Mouse (Mus musculus) limb, embryonic 13.5 days (tissue): ENCODE measurements around the gene Tbc1d22a. TPM values are rescaled to one million over a fixed set of nuclear protein-coding genes. Genes with fewer than 3 reads are reported as not detected.

Source experiments
- ATAC-seq: fragments of 200-750 bp; cut with Nextera tagmentation; 2 replicates; pipeline ENCODE4 v1.8.0; 2017; ENCODE audit warnings: low read depth, moderate number of reproducible peaks, moderate TSS enrichment; ENCODE audit not compliant: low FRiP score
- H3K27ac ChIP-seq: fragments of 300-500 bp; sonication (generic); 2 replicates; pipeline ENCODE4 v1.5.1; 2015; ENCODE audit warnings: inconsistent platforms, mild to moderate bottlenecking, moderate library complexity
- H3K27me3 ChIP-seq: fragments of 300-500 bp; sonication (generic); 2 replicates; pipeline ENCODE4 v1.6.1; 2015; ENCODE audit warnings: mild to moderate bottlenecking, inconsistent platforms
- H3K36me3 ChIP-seq: fragments of 300-500 bp; sonication (generic); 2 replicates; pipeline ENCODE4 v1.6.1; 2015; ENCODE audit warnings: inconsistent platforms, mild to moderate bottlenecking, moderate library complexity
- H3K4me1 ChIP-seq: fragments of 300-500 bp; sonication (generic); 2 replicates; pipeline ENCODE4 v1.6.1; 2015; ENCODE audit warnings: inconsistent platforms
- H3K4me2 ChIP-seq: fragments of 300-500 bp; sonication (generic); replicated peaks from 2 replicates; pipeline ENCODE4 v1.6.1; 2015; ENCODE audit warnings: inconsistent platforms, mild to moderate bottlenecking, moderate library complexity
- H3K4me3 ChIP-seq: fragments of 300-500 bp; sonication (generic); 2 replicates; pipeline ENCODE4 v1.5.1; 2015; ENCODE audit warnings: moderate library complexity, mild to moderate bottlenecking, inconsistent platforms
- H3K9ac ChIP-seq: fragments of 300-500 bp; sonication (generic); 2 replicates; pipeline ENCODE4 v1.6.1; 2015; ENCODE audit warnings: mild to moderate bottlenecking, inconsistent platforms
- H3K9me3 ChIP-seq: fragments of 300-500 bp; sonication (generic); 2 replicates; pipeline ENCODE4 v1.6.1; 2016; ENCODE audit warnings: inconsistent platforms
- WGBS: fragments of 180-500 bp; shearing (Covaris S2); methylation state at CpG from one replicate; pipeline ENCODE4 v1.1.7; 2015; 5-methylcytosine and 5-hydroxymethylcytosine counted together
- polyA plus RNA-seq: library from polyadenylated mRNA; unstranded; fragments of >200 nt; fragmentation: Nextera tagmentation; extraction: Ambion mirVana; gene quantifications from 2 replicates; pipeline ENCODE4 v1.2.1, GENCODE M21; 2015

Tbc1d22a gene
- polyA plus RNA-seq, 1 experiment from 2014 or later: 12.5 TPM

- 60% methylated on average over 5 of the region's 5 CpGs for WGBS
- no peaks in the 10 kb centered on the region for H3K27me3 ChIP-seq
- ATAC-seq: no peak
- no peak overlapping the region for H3K4me2 ChIP-seq
- H3K4me3 ChIP-seq: no peak overlapping the region
- H3K9ac ChIP-seq: no peak overlapping the region
- H3K9me3 ChIP-seq: no peaks in the 10 kb centered on the region
- no peaks in the 10 kb centered on the region for H3K36me3 ChIP-seq
- no peak overlapping the region for H3K27ac ChIP-seq
- peaks cover 42% of the 10 kb centered on the region for H3K4me1 ChIP-seq
Measured at GRCm38 (mm10) chr15:86487359-86487758, 273.1 kb downstream of the Tbc1d22a start.

- Histone ChIP-seq H3K4me2 (no peak overlapping the region), H3K36me3 (no peaks in the 10 kb centered on the region), H3K27me3 (no peaks in the 10 kb centered on the region), H3K9ac (no peak overlapping the region), H3K4me3 (no peak overlapping the region), H3K27ac (no peak overlapping the region), H3K9me3 (no peaks in the 10 kb centered on the region), H3K4me1 (peaks cover 31% of the 10 kb centered on the region)
- WGBS: 66% methylated on average over 12 of the region's 12 CpGs
- no peak for ATAC-seq
Measured at GRCm38 (mm10) chr15:86491434-86492099, 277.3 kb downstream of the Tbc1d22a start.

GRCm38 (mm10) chr15:86492636-86493035 lies 278.4 kb downstream of the Tbc1d22a start:
- Histone ChIP-seq H3K4me3 (no peak overlapping the region), H3K27ac (no peak overlapping the region), H3K36me3 (no peaks in the 10 kb centered on the region), H3K9me3 (no peaks in the 10 kb centered on the region), H3K4me2 (no peak overlapping the region), H3K9ac (no peak overlapping the region), H3K4me1 (peaks cover 21% of the 10 kb centered on the region), H3K27me3 (no peaks in the 10 kb centered on the region)
- ATAC-seq: no peak
- WGBS: 73% methylated on average over 5 of the region's 5 CpGs

- Histone ChIP-seq H3K4me3 (no peak overlapping the region), H3K4me2 (no peak overlapping the region), H3K27me3 (no peaks in the 10 kb centered on the region), H3K4me1 (peaks cover 8% of the 10 kb centered on the region), H3K9me3 (no peaks in the 10 kb centered on the region), H3K27ac (no peak overlapping the region), H3K9ac (no peak overlapping the region), H3K36me3 (no peaks in the 10 kb centered on the region)
- ATAC-seq: no peak
- 88% methylated on average over 4 of the region's 4 CpGs for WGBS
Measured at GRCm38 (mm10) chr15:86496209-86496608, 281.9 kb downstream of the Tbc1d22a start.

- no peak overlapping the region for H3K4me2 ChIP-seq
- no peak overlapping the region for H3K9ac ChIP-seq
- H3K27me3 ChIP-seq: no peaks in the 10 kb centered on the region
- H3K36me3 ChIP-seq: no peaks in the 10 kb centered on the region
- H3K9me3 ChIP-seq: no peaks in the 10 kb centered on the region
- 88% methylated on average over 7 of the region's 7 CpGs for WGBS
- H3K27ac ChIP-seq: no peak overlapping the region
- peaks cover 4% of the 10 kb centered on the region for H3K4me1 ChIP-seq
- H3K4me3 ChIP-seq: no peak overlapping the region
- ATAC-seq: no peak
Measured at GRCm38 (mm10) chr15:86496646-86497045, 282.4 kb downstream of the Tbc1d22a start.

- H3K27me3 ChIP-seq: no peaks in the 10 kb centered on the region
- H3K4me1 ChIP-seq: no peaks in the 10 kb centered on the region; the same call in 1 of the 2 replicates
- H3K36me3 ChIP-seq: no peaks in the 10 kb centered on the region
- H3K9ac ChIP-seq: no peak overlapping the region
- H3K4me2 ChIP-seq: no peak overlapping the region
- no peaks in the 10 kb centered on the region for H3K9me3 ChIP-seq
- H3K27ac ChIP-seq: no peak overlapping the region
- no peak for ATAC-seq
- no peak overlapping the region for H3K4me3 ChIP-seq
Measured at GRCm38 (mm10) chr15:86500536-86500935, 286.3 kb downstream of the Tbc1d22a start.

- H3K27ac ChIP-seq: no peak overlapping the region
- H3K27me3 ChIP-seq: no peaks in the 10 kb centered on the region
- H3K9ac ChIP-seq: no peak overlapping the region
- H3K4me3 ChIP-seq: no peak overlapping the region
- no peaks in the 10 kb centered on the region for H3K4me1 ChIP-seq
- no peaks in the 10 kb centered on the region for H3K9me3 ChIP-seq
- ATAC-seq: no peak
- 60% methylated on average over 10 of the region's 10 CpGs for WGBS
- H3K4me2 ChIP-seq: no peak overlapping the region
- no peaks in the 10 kb centered on the region for H3K36me3 ChIP-seq
Measured at GRCm38 (mm10) chr15:86503413-86503812, 289.2 kb downstream of the Tbc1d22a start.

DNA sequence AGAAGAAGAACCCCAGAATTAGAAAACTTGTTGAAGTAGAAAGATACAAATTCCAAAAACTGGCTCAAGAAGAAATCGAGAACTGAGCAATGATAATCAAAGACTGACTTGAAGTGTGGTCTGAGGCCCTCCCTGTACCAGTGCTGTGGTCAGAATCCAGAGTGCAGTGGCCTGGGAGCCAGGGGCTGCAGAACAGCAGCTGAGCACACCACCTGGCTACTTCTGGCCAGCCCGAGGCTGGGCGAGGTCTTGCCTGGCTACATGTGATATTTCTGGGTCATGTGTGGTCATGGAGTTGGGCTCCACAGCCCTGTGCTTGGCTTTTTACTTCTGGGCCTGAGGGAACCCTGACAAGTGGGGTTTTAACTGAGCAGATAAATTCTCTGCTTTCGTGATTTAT lies 292.4 kb downstream of the Tbc1d22a start:
- no peak overlapping the region for H3K9ac ChIP-seq
- WGBS: 76% methylated on average over 4 of the region's 4 CpGs
- H3K9me3 ChIP-seq: no peaks in the 10 kb centered on the region
- H3K27ac ChIP-seq: no peak overlapping the region
- no peaks in the 10 kb centered on the region for H3K27me3 ChIP-seq
- no peak overlapping the region for H3K4me2 ChIP-seq
- no peak for ATAC-seq
- no peaks in the 10 kb centered on the region for H3K4me1 ChIP-seq
- no peak overlapping the region for H3K4me3 ChIP-seq
- H3K36me3 ChIP-seq: no peaks in the 10 kb centered on the region

GRCm38 (mm10) chr15:86507546-86507945 lies 293.3 kb downstream of the Tbc1d22a start:
- Histone ChIP-seq H3K36me3 (no peaks in the 10 kb centered on the region), H3K9me3 (no peaks in the 10 kb centered on the region), H3K9ac (no peak overlapping the region), H3K4me1 (no peaks in the 10 kb centered on the region), H3K4me3 (no peak overlapping the region), H3K4me2 (no peak overlapping the region), H3K27ac (no peak overlapping the region), H3K27me3 (no peaks in the 10 kb centered on the region)
- no peak for ATAC-seq
- WGBS: 84% methylated on average over 8 of the region's 8 CpGs

GRCm38 (mm10) chr15:86508406-86509176 lies 294.3 kb downstream of the Tbc1d22a start:
- WGBS: 53% methylated on average over 7 of the region's 7 CpGs
- Histone ChIP-seq H3K4me2 (no peak overlapping the region), H3K9ac (no peak overlapping the region), H3K27me3 (no peaks in the 10 kb centered on the region), H3K4me1 (no peaks in the 10 kb centered on the region), H3K4me3 (no peak overlapping the region), H3K27ac (no peak overlapping the region), H3K36me3 (no peaks in the 10 kb centered on the region), H3K9me3 (no peaks in the 10 kb centered on the region)
- no peak for ATAC-seq

DNA sequence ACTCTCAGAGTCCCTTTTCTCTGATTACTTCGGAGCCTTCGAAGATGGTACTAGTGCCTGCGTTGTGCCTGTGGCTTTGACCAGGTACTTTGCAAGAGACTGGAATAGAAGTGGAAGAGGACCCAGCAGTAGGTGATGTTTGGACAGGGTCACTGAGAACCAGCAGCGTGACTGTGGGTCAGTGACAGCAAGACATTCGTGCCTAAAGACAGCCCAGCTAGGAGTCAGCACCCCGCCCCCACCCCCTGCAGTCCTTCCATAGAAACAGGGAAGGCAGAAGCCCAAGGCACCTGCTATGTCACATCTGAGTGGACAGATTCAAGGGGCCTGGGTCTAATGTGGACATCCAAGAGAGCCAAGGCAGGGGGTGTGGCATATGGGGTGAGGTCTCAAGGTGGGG lies 295.3 kb downstream of the Tbc1d22a start:
- WGBS: 84% methylated on average over 6 of the region's 6 CpGs

GRCm38 (mm10) chr15:86511181-86511580 lies 296.9 kb downstream of the Tbc1d22a start:
- Histone ChIP-seq H3K27me3 (no peaks in the 10 kb centered on the region), H3K9me3 (no peaks in the 10 kb centered on the region)
- 75% methylated on average over 7 of the region's 7 CpGs for WGBS

More for the DNA sequence above, 295.3 kb downstream of the Tbc1d22a start:
- no peaks in the 10 kb centered on the region for H3K27me3 ChIP-seq
- H3K4me3 ChIP-seq: no peak overlapping the region
- no peaks in the 10 kb centered on the region for H3K36me3 ChIP-seq
- no peaks in the 10 kb centered on the region for H3K9me3 ChIP-seq
- no peak for ATAC-seq
- no peak overlapping the region for H3K9ac ChIP-seq
- H3K4me1 ChIP-seq: no peaks in the 10 kb centered on the region
- H3K27ac ChIP-seq: no peak overlapping the region
- no peak overlapping the region for H3K4me2 ChIP-seq

More at GRCm38 (mm10) chr15:86511181-86511580, 296.9 kb downstream of the Tbc1d22a start:
- H3K27ac ChIP-seq: no peak overlapping the region
- no peak overlapping the region for H3K4me3 ChIP-seq
- H3K4me1 ChIP-seq: no peaks in the 10 kb centered on the region
- H3K36me3 ChIP-seq: no peaks in the 10 kb centered on the region
- H3K4me2 ChIP-seq: no peak overlapping the region
- no peak for ATAC-seq
- H3K9ac ChIP-seq: no peak overlapping the region
